Mouse (Mus musculus) neural tube, embryonic 11.5 days (tissue): ENCODE results near the gene G3bp2. TPM values are rescaled to one million over a fixed set of nuclear protein-coding genes. Genes with fewer than 3 reads are reported as not detected.
A peak's percentile ranks its signal among the peaks of the same experiment; 100 is the strongest.

Experiments used
- ATAC-seq: fragments of 200-750 bp; cut with Nextera tagmentation; 2 replicates; pipeline ENCODE4 v1.8.0; 2017; ENCODE audit warnings: moderate number of reproducible peaks, mild to moderate bottlenecking, moderate TSS enrichment, moderate library complexity; ENCODE audit not compliant: insufficient read depth, low FRiP score, low TSS enrichment
- DNase-seq: peaks from one replicate; pipeline ENCODE4 v3.0.0-alpha.2; 2015; ENCODE audit warnings: low spot score
- H3K27ac ChIP-seq: fragments of 300-500 bp; sonication (generic); 2 replicates; pipeline ENCODE4 v1.5.1; 2014; ENCODE audit warnings: low read depth, mild to moderate bottlenecking, low read length
- H3K27me3 ChIP-seq: fragments of 300-500 bp; sonication (generic); 2 replicates; pipeline ENCODE4 v1.6.1; 2014; ENCODE audit warnings: mild to moderate bottlenecking, low read length, mixed read lengths; ENCODE audit not compliant: control insufficient read depth, insufficient read depth
- H3K36me3 ChIP-seq: fragments of 300-500 bp; sonication (generic); 2 replicates; pipeline ENCODE4 v1.6.1; 2014; ENCODE audit warnings: mild to moderate bottlenecking, low read length, moderate library complexity, mixed read lengths; ENCODE audit not compliant: control insufficient read depth, insufficient read depth
- H3K4me1 ChIP-seq: fragments of 300-500 bp; sonication (generic); 2 replicates; pipeline ENCODE4 v1.6.1; 2014; ENCODE audit warnings: low read length, mixed read lengths; ENCODE audit not compliant: control insufficient read depth, insufficient read depth
- H3K4me2 ChIP-seq: fragments of 300-500 bp; sonication (generic); 2 replicates; pipeline ENCODE4 v1.6.1; 2014; ENCODE audit warnings: low read depth, mild to moderate bottlenecking, moderate library complexity
- H3K4me3 ChIP-seq: fragments of 300-500 bp; sonication (generic); 2 replicates; pipeline ENCODE4 v1.5.1; 2014; ENCODE audit warnings: low read depth, low read length
- H3K9ac ChIP-seq: fragments of 300-500 bp; sonication (generic); 2 replicates; pipeline ENCODE4 v1.6.1; 2014; ENCODE audit warnings: mild to moderate bottlenecking, low read length
- H3K9me3 ChIP-seq: fragments of 300-500 bp; sonication (generic); 2 replicates; pipeline ENCODE4 v1.6.1; 2016; ENCODE audit warnings: low read length; ENCODE audit not compliant: control insufficient read depth
- WGBS: fragments of 180-500 bp; shearing (Covaris S2); extraction: QIAGEN DNeasy Blood & Tissue Kit; methylation state at CpG from one replicate; pipeline ENCODE4 v1.1.7; 2014; 5-methylcytosine and 5-hydroxymethylcytosine counted together
- polyA plus RNA-seq: library from polyadenylated mRNA; unstranded; fragments of >200 nt; fragmentation: Nextera tagmentation; extraction: Ambion mirVana; gene quantifications from 2 replicates; pipeline ENCODE4 v1.2.1, GENCODE M21; 2014

G3bp2 gene
- polyA plus RNA-seq, 1 experiment from 2014 or later: 308 TPM

DNA sequence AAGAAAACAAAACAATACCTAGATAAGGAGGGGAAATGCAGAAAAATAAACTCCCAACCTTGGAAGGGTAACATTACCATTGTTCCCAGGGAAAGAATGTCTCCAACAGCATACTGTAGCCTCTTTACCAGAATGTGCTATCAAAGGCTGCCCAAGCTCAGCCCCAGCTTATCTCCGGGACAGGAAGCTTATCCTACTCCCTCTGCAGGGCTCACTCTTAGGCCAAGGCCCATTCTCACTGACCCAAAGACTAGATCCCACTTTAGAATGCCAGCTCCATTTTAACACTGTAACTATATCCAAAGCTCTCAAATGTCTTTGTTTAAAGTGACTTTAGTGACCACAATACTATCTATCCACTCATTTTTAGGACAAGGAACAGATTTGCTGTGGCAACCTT, 4.2 kb downstream of the G3bp2 start:
- Histone ChIP-seq H3K4me3 (no peak overlapping the region), H3K4me1 (peaks cover 14% of the 10 kb centered on the region), H3K9me3 (no peaks in the 10 kb centered on the region), H3K36me3 (no peaks in the 10 kb centered on the region), H3K27me3 (no peaks in the 10 kb centered on the region), H3K27ac (no peak overlapping the region), H3K9ac (no peak overlapping the region), H3K4me2 (no peak overlapping the region)
- no peak for DNase-seq
- 90% methylated on average over 1 of the region's 1 CpGs for WGBS
- no peak for ATAC-seq

DNA sequence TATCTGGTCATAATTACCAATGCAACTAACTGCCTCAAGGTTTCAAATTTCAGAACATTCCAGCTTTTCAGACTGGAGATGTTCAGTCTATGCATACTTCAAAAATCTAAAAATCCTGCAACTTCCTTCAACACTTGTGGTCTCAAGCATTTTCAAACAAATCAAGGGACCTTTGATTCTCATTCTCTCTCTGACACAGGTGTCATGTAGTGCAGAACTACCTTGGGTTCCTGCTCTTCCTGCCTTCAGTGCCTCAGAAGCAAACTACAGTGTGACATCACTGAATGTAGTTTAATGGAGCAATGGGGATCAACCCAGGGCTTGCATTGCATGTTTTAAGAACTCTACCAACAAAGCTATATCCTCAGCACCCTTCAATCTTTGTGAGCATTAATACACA, 4.8 kb downstream of the G3bp2 start:
- Histone ChIP-seq H3K27ac (no peak overlapping the region), H3K4me1 (peaks cover 14% of the 10 kb centered on the region), H3K36me3 (no peaks in the 10 kb centered on the region), H3K4me2 (no peak overlapping the region), H3K9ac (no peak overlapping the region), H3K27me3 (no peaks in the 10 kb centered on the region), H3K9me3 (no peaks in the 10 kb centered on the region), H3K4me3 (no peak overlapping the region)
- ATAC-seq (no peak), DNase-seq (no peak)

DNA sequence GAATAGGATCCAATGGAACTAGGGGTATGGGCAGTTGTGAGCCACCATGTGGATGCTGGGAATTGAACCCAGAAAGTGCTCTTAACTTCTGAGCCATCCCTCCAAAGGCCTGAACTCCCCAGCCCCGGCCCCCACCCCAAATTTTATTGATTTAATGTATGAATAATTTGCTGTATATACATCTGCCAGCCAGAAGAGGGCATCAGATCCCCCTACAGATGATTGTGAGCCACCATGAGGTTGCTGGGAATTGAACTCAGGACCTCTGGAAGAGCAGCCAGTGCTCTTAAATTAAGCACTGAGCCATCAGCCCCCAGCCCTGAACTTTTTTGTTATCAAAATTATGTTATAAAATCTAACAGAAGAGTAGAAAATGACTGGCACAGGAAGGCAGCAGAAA, 7.2 kb downstream of the G3bp2 start:
- H3K27ac ChIP-seq: no peak overlapping the region
- H3K4me1 ChIP-seq: peaks cover 5% of the 10 kb centered on the region
- H3K9me3 ChIP-seq: no peaks in the 10 kb centered on the region
- no peak for ATAC-seq
- no peak overlapping the region for H3K4me3 ChIP-seq
- no peak overlapping the region for H3K9ac ChIP-seq
- no peak for DNase-seq
- no peaks in the 10 kb centered on the region for H3K27me3 ChIP-seq
- WGBS: 95% methylated on average over 1 of the region's 1 CpGs
- no peak overlapping the region for H3K4me2 ChIP-seq
- H3K36me3 ChIP-seq: no peaks in the 10 kb centered on the region

DNA sequence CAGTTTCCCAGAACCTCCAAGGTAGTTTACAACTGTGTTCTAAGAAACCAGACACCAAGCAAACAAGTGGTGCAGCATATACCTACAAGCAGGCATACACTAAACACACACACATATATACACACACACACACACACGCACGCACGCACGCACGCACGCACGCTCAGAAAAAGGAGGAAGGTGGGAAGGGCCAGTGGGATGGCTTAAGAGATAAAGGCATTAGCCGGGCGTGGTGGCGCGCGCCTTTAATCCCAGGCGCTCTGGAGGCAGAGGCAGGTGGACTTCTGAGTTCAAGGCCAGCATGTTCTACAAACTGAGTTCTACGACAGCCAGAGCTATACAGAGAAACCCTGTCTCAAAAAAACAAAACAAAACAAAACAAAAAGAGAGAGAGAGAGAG, 9.5 kb downstream of the G3bp2 start:
- Histone ChIP-seq H3K27me3 (no peaks in the 10 kb centered on the region), H3K36me3 (no peaks in the 10 kb centered on the region), H3K4me2 (no peak overlapping the region), H3K27ac (no peak overlapping the region), H3K9me3 (no peaks in the 10 kb centered on the region), H3K9ac (no peak overlapping the region), H3K4me3 (no peak overlapping the region), H3K4me1 (no peaks in the 10 kb centered on the region)
- DNase-seq (no peak), ATAC-seq (no peak)
- WGBS: 93% methylated on average over 14 of the region's 14 CpGs

DNA sequence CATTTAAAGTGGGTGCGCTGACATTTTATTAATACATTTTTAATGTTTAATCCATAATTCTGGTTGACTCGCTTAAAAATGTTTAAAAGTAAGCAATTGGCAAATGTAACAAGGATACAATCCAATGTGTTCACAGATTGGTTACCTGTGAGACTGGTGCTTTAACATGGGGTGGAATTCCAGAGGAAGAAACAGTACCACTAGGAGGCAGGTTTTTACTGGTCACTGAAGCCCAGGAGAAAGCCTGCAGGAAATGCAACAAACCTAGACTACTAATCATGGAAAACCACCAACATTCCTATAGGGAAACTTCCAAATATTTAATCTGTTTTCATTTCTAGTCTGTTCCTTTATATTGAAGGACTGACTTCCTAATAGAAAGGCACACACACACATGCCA, 20.3 kb downstream of the G3bp2 start:
- Histone ChIP-seq H3K4me1 (no peaks in the 10 kb centered on the region), H3K36me3 (peaks cover 4% of the 10 kb centered on the region; the same call in 1 of the 2 replicates), H3K9me3 (no peaks in the 10 kb centered on the region), H3K27ac (no peak overlapping the region), H3K4me3 (no peak overlapping the region), H3K9ac (no peak overlapping the region), H3K27me3 (no peaks in the 10 kb centered on the region), H3K4me2 (no peak overlapping the region)
- no peak for ATAC-seq
- DNase-seq: no peak
- 93% methylated on average over 2 of the region's 2 CpGs for WGBS

DNA sequence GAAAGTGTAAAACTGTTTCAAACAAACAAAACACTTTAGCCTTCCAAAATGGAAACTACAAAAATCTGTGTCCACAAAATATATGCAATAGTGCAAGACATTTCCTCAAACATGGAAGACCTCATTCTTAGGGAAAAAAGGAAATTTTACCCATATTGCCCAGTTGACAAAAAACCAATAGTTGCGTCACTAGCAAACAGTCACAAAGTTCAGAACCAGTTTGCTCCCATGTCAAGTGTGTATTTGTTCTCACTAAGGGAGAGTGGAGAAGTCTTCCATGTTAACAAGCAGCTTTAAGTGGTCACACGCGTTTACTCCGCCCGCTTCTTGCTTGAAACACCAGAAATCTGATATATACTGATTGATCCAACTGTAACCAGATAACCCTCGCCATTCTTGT, 30.7 kb downstream of the G3bp2 start:
- H3K4me2 ChIP-seq: no peak overlapping the region
- WGBS: 94% methylated on average over 6 of the region's 6 CpGs
- no peak overlapping the region for H3K4me3 ChIP-seq
- DNase-seq (no peak), ATAC-seq (no peak)
- no peaks in the 10 kb centered on the region for H3K27me3 ChIP-seq
- H3K9me3 ChIP-seq: no peaks in the 10 kb centered on the region
- H3K27ac ChIP-seq: no peak overlapping the region
- peaks cover 12% of the 10 kb centered on the region for H3K36me3 ChIP-seq
- no peak overlapping the region for H3K9ac ChIP-seq
- H3K4me1 ChIP-seq: no peaks in the 10 kb centered on the region

DNA sequence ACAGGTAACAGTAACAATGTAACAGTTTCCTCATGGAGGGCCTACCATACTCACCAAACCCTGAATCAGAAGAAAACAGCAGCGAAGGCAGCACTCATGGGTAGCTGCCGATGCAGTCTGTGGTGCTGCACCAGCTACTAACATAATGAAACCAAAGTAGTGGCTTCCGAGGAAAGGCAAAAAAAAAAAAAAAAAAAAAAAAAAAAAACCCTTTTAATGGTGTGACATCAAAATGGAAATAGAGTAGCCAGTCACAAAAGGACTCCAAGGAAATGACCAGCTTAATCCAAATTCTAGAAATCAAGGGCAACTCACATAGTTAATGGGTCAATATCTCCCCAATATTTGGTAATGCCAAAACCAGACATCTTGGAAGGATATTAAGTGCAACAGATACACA, 33.1 kb downstream of the G3bp2 start:
- H3K27ac ChIP-seq: no peak overlapping the region
- peaks cover 10% of the 10 kb centered on the region for H3K36me3 ChIP-seq
- no peak for ATAC-seq
- H3K4me2 ChIP-seq: no peak overlapping the region
- H3K9me3 ChIP-seq: no peaks in the 10 kb centered on the region
- no peaks in the 10 kb centered on the region for H3K4me1 ChIP-seq
- no peaks in the 10 kb centered on the region for H3K27me3 ChIP-seq
- no peak overlapping the region for H3K4me3 ChIP-seq
- no peak for DNase-seq
- 74% methylated on average over 3 of the region's 3 CpGs for WGBS
- H3K9ac ChIP-seq: no peak overlapping the region

DNA sequence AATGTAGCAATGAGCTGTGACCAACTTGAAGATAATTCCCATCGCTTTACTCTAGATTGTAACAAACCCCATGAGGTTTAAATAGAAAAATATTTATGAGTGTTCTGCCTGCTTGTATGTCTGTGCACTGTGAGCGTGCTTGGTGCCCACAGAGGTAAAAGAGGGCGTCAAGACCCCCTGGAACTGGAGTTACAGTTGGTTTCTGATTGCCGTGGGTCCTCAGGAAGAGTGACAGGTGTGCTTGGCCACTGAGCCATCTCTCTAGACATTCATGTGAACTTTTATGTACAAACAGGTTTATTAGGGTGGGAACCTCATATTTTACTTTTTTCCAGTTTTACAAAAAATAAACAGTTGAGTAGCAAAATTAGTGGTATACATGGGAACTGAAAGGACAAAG, 39.7 kb downstream of the G3bp2 start, which contains the start of gene Cdkl2:
TSS of gene Cdkl2 (minus strand) at position 101 of the 400 bp plus-strand sequence.
- H3K4me2 ChIP-seq: peak within 1 kb of the TSS; percentile 98
- H3K9ac ChIP-seq: peak within 1 kb of the TSS; percentile 42
- H3K36me3 ChIP-seq: no peaks in the 10 kb centered on the region
- ATAC-seq (no peak), DNase-seq (no peak)
- WGBS: 77% methylated on average over 4 of the region's 4 CpGs
- H3K9me3 ChIP-seq: no peaks in the 10 kb centered on the region
- H3K27me3 ChIP-seq: peaks cover 6% of the 10 kb centered on the region
- H3K4me1 ChIP-seq: no peaks in the 10 kb centered on the region
- no peak within 1 kb of the TSS for H3K27ac ChIP-seq
- H3K4me3 ChIP-seq: peak within 1 kb of the TSS; percentile 72

DNA sequence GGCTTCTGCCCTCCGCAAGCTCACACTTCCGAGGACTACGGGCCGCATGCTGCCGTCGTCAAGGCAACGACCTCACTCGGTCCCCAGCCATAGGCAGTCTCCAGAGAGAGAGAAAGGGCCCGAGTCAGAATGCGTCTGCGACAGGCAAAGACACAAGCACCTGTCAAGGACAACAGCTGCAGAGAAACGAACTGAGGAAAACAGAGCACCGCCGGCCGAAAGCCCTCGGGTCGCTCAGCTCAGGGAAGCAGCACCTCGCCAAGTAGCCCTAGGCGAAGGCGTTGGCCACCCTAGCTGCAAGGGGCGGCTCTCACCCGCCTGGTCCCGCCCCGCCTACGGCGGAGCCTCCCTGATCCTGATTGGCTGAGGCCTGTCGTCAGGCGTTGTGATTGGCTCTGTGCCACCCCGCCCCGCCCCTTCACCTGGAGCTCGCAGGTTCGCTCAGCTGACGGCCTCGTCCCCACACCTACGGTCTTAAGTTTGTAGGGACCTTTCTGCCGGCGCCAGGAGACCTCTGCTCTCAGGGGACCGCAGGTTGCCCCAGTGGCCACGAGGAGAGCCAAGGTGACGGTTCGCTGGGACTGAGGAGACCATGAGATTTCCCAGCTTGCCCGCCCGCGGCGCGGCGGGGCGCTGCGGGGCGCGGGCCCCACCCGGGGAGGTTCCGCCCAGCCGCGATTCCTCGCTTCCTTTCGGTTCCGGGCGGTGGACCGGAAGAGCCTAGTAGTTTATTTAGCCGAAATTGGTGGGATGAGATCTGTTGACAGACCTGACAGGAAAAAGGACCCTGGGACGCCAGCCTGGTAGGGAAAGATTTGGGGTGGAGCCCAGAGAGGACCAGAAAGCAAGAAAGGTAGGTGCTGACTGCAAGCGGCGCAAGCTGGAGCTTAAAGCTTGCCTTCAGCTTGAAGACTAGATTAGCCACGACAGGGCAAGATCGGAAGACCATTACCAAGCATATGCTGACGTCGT, 40.9 kb downstream of the G3bp2 start:
- H3K4me2 ChIP-seq: peak overlapping the region; percentile 98
- peak overlapping the region; percentile 72 for H3K4me3 ChIP-seq
- H3K27me3 ChIP-seq: peaks cover 6% of the 10 kb centered on the region
- no peak overlapping the region for H3K27ac ChIP-seq
- H3K9ac ChIP-seq: peak overlapping the region; percentile 42
- no peaks in the 10 kb centered on the region for H3K36me3 ChIP-seq
- DNase-seq (peak; percentile 86), ATAC-seq (peak; percentile 99)
- no peaks in the 10 kb centered on the region for H3K4me1 ChIP-seq
- WGBS: under 1% methylated on average over 68 of the region's 68 CpGs
- H3K9me3 ChIP-seq: no peaks in the 10 kb centered on the region
